Mouse (Mus musculus) hindbrain, postnatal 0 days (tissue): ENCODE data around the gene Krt87. TPM values are rescaled to one million over a fixed set of nuclear protein-coding genes. Genes with fewer than 3 reads are reported as not detected.
A peak's percentile ranks its signal among the peaks of the same experiment; 100 is the strongest.

ENCODE experiments used
- ATAC-seq: fragments of 200-750 bp; cut with Nextera tagmentation; 2 replicates; pipeline ENCODE4 v1.8.0; 2017; ENCODE audit warnings: mild to moderate bottlenecking, moderate TSS enrichment, moderate library complexity
- DNase-seq: peaks from one replicate; pipeline ENCODE4 v3.0.0-alpha.2; 2015; ENCODE audit warnings: low spot score
- H3K27ac ChIP-seq: fragments of 300-500 bp; sonication (generic); 2 replicates; pipeline ENCODE4 v1.5.1; 2014; ENCODE audit warnings: mild to moderate bottlenecking
- H3K27me3 ChIP-seq: fragments of 300-500 bp; sonication (generic); 2 replicates; pipeline ENCODE4 v1.6.1; 2014; ENCODE audit warnings: low read length, mixed read lengths; ENCODE audit not compliant: insufficient read depth
- H3K36me3 ChIP-seq: fragments of 300-500 bp; sonication (generic); 2 replicates; pipeline ENCODE4 v1.6.1; 2014; ENCODE audit warnings: low read length, mixed read lengths; ENCODE audit not compliant: insufficient read depth
- H3K4me1 ChIP-seq: fragments of 300-500 bp; sonication (generic); 2 replicates; pipeline ENCODE4 v1.6.1; 2014; ENCODE audit warnings: antibody characterized with exemption, low read length, mixed read lengths; ENCODE audit not compliant: insufficient read depth
- H3K4me2 ChIP-seq: fragments of 300-500 bp; sonication (generic); 2 replicates; pipeline ENCODE4 v1.6.1; 2014; ENCODE audit warnings: low read depth, mild to moderate bottlenecking, low read length, moderate library complexity, mixed read lengths
- H3K4me3 ChIP-seq: fragments of 300-500 bp; sonication (generic); 2 replicates; pipeline ENCODE4 v1.5.1; 2014; ENCODE audit warnings: low read length
- H3K9ac ChIP-seq: fragments of 300-500 bp; sonication (generic); replicated peaks from 2 replicates; pipeline ENCODE4 v1.6.1; 2014; ENCODE audit warnings: mild to moderate bottlenecking, low read length, moderate library complexity, mixed read lengths
- H3K9me3 ChIP-seq: fragments of 300-500 bp; sonication (generic); 2 replicates; pipeline ENCODE4 v1.6.1; 2016; ENCODE audit warnings: low read length, mixed read lengths
- CTCF ChIP-seq: IDR thresholded peaks from 2 replicates; pipeline ENCODE4 v1.5.1; 2016; ENCODE audit warnings: antibody characterized with exemption, control low read depth, low read depth
- WGBS: fragments of 180-500 bp; shearing (Covaris S2); extraction: QIAGEN DNeasy Blood & Tissue Kit; methylation state at CpG from one replicate; pipeline ENCODE4 v1.1.7; 2014; 5-methylcytosine and 5-hydroxymethylcytosine counted together
- polyA plus RNA-seq: library from polyadenylated mRNA; unstranded; fragments of >200 nt; fragmentation: Nextera tagmentation; extraction: Ambion mirVana; gene quantifications from 2 replicates; pipeline ENCODE4 v1.2.1, GENCODE M21; 2015
- total RNA-seq: library from RNA; depleted of rRNA; stranded (reverse); fragments of >200 nt; gene quantifications from 2 replicates; pipeline ENCODE4 v1.2.3, GENCODE M21; 2014

Krt87 gene
- total and polyA plus RNA-seq, 2 experiments from 2014 or later: 0.69 to 1.5 TPM

DNA sequence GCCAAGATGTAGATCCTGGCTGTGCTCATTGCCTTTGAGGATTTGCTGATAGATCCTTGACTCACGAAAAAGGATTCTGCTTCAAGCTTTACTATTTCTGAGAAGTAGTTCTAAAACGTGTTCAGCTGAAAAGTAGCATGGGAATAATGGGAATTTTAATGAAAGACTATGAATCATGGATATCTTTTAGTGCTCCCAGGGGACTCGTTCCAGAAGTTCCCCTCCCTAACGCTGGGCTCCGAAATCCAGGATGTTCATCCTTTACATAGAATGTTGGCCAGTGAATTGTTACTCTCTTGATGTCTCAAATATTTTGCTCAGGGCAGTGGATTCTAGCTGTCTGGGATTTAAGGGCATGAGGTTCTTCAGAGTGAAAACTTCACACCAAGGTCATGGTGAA lies 46.4 kb downstream of the Krt87 start:
- WGBS: 75% methylated on average over 5 of the region's 5 CpGs
- no peak overlapping the region for H3K9ac ChIP-seq
- no peak for ATAC-seq

GRCm38 (mm10) chr15:101390203-101390602 lies 48.4 kb downstream of the Krt87 start:
- WGBS: 88% methylated on average over 5 of the region's 5 CpGs
- TF ChIP-seq CTCF: no peak
- Histone ChIP-seq H3K4me2 (no peak overlapping the region), H3K27ac (no peak overlapping the region), H3K4me1 (no peaks in the 10 kb centered on the region), H3K4me3 (no peak overlapping the region), H3K9me3 (no peaks in the 10 kb centered on the region), H3K36me3 (no peaks in the 10 kb centered on the region), H3K9ac (no peak overlapping the region), H3K27me3 (no peaks in the 10 kb centered on the region)
- no peak for DNase-seq
- no peak for ATAC-seq

More for the DNA sequence above, 46.4 kb downstream of the Krt87 start:
- H3K27me3 ChIP-seq: no peaks in the 10 kb centered on the region
- H3K4me1 ChIP-seq: 0 out of 2 replicates have a peak, but pooled peaks cover 3% of the 10 kb centered on the region
- H3K9me3 ChIP-seq: no peaks in the 10 kb centered on the region
- H3K4me3 ChIP-seq: no peak overlapping the region
- H3K27ac ChIP-seq: no peak overlapping the region
- H3K36me3 ChIP-seq: no peaks in the 10 kb centered on the region
- no peak overlapping the region for H3K4me2 ChIP-seq
- no peak for DNase-seq
- TF ChIP-seq CTCF: no peak

DNA sequence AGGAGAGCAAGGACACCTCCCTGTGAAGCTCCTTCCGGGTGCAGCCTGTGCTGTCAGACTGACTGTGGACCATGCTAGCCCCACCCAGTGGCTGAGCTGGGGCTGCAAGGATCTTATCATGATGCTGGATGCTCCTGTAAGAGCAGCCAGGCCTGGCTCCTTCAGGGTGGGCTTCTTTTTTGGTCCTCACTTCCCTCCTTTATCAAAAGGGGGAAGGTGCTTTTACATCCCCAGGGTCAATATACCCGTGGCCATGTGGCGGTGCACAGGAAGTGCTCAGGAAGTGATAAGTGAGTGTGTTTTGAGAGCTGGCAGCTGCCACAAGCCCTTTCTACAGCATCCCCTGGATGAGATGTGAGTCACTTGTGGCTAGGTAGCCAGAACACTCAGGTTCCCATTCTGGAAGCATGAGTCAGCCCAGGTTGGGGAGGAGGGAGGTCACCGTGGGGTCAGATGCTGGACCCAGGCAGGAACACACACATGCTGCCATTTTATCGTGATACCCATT lies 50.5 kb downstream of the Krt87 start:
- 66% methylated on average over 5 of the region's 5 CpGs for WGBS
- no peak overlapping the region for H3K9ac ChIP-seq
- ATAC-seq: no peak

DNA sequence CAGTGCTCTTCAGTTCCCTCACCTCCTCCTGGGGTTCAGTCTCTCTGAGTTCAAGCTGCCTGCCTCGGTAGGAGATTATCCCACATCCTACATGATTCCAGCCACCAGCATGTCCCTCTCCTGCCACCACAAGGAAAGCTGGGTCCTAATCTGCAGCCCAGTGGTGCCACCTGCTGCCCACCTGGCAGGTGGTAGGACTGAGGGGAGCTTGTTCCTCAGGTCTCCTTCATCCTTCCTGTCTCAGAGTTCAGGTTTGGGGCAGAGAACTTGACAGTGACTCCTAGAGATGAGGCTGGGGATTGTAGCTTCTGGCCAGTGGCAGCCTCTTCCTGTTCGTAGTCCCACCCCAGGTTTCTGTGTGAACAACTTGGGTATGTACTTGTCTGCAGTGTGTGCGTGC lies 51.4 kb downstream of the Krt87 start:
- ATAC-seq: no peak
- no peak overlapping the region for H3K27ac ChIP-seq

More for the DNA sequence above, 50.5 kb downstream of the Krt87 start:
- Histone ChIP-seq H3K9me3 (no peaks in the 10 kb centered on the region), H3K27ac (no peak overlapping the region), H3K4me1 (no peaks in the 10 kb centered on the region), H3K4me2 (no peak overlapping the region), H3K4me3 (no peak overlapping the region), H3K27me3 (no peaks in the 10 kb centered on the region), H3K36me3 (no peaks in the 10 kb centered on the region)
- peak; percentile 39 for DNase-seq
- TF ChIP-seq CTCF: peak; percentile 41; the same call in 1 of the 2 replicates

GRCm38 (mm10) chr15:101385064-101385463 lies 53.5 kb downstream of the Krt87 start:
- no peak overlapping the region for H3K27ac ChIP-seq
- H3K9me3 ChIP-seq: no peaks in the 10 kb centered on the region
- ATAC-seq: no peak
- 79% methylated on average over 6 of the region's 6 CpGs for WGBS
- H3K4me1 ChIP-seq: no peaks in the 10 kb centered on the region
- no peak overlapping the region for H3K4me3 ChIP-seq
- DNase-seq: no peak
- no peaks in the 10 kb centered on the region for H3K36me3 ChIP-seq
- H3K27me3 ChIP-seq: no peaks in the 10 kb centered on the region
- no peak overlapping the region for H3K9ac ChIP-seq
- no peak for TF ChIP-seq CTCF
- H3K4me2 ChIP-seq: no peak overlapping the region

More for the DNA sequence above, 51.4 kb downstream of the Krt87 start:
- peak; percentile 54 for TF ChIP-seq CTCF
- Histone ChIP-seq H3K4me3 (no peak overlapping the region), H3K27me3 (no peaks in the 10 kb centered on the region), H3K9me3 (no peaks in the 10 kb centered on the region), H3K9ac (no peak overlapping the region), H3K36me3 (no peaks in the 10 kb centered on the region), H3K4me2 (no peak overlapping the region), H3K4me1 (no peaks in the 10 kb centered on the region)
- no peak for DNase-seq
- 59% methylated on average over 3 of the region's 3 CpGs for WGBS

DNA sequence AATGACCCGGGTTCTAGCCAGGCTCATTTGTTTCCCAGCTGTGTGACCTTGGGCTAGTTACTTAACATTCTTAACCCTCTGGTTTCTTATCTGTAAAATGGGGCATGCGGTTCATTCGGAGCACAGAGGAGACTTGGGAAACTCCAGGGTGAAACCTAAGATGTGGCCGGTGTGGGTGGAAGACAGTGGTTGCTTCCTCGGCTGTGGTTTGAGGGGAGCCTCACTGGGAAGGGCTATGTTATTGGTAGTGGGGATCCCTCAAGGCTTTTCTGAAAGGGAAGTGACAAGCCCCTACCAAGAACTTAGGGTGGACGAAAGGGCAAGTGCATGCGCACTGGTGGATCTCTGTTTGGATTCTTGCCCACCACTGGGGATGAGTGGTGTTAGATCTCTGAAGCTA lies 54.0 kb downstream of the Krt87 start:
- no peak overlapping the region for H3K9ac ChIP-seq
- no peak for ATAC-seq
- H3K4me2 ChIP-seq: no peak overlapping the region
- no peaks in the 10 kb centered on the region for H3K9me3 ChIP-seq
- no peak for DNase-seq
- H3K36me3 ChIP-seq: no peaks in the 10 kb centered on the region
- H3K4me1 ChIP-seq: no peaks in the 10 kb centered on the region
- H3K4me3 ChIP-seq: no peak overlapping the region
- 80% methylated on average over 7 of the region's 7 CpGs for WGBS
- no peak for TF ChIP-seq CTCF
- H3K27me3 ChIP-seq: no peaks in the 10 kb centered on the region
- no peak overlapping the region for H3K27ac ChIP-seq

GRCm38 (mm10) chr15:101382811-101383210 lies 55.8 kb downstream of the Krt87 start:
- no peak overlapping the region for H3K27ac ChIP-seq
- no peaks in the 10 kb centered on the region for H3K9me3 ChIP-seq
- WGBS: 52% methylated on average over 11 of the region's 11 CpGs
- no peaks in the 10 kb centered on the region for H3K27me3 ChIP-seq
- TF ChIP-seq CTCF: no peak
- H3K4me1 ChIP-seq: no peaks in the 10 kb centered on the region
- peak; percentile 59; the same call in 1 of the 2 replicates for ATAC-seq
- H3K9ac ChIP-seq: no peak overlapping the region
- no peak overlapping the region for H3K4me2 ChIP-seq
- H3K4me3 ChIP-seq: no peak overlapping the region
- no peaks in the 10 kb centered on the region for H3K36me3 ChIP-seq
- peak; percentile 42 for DNase-seq
